In the genomic region with DNA sequence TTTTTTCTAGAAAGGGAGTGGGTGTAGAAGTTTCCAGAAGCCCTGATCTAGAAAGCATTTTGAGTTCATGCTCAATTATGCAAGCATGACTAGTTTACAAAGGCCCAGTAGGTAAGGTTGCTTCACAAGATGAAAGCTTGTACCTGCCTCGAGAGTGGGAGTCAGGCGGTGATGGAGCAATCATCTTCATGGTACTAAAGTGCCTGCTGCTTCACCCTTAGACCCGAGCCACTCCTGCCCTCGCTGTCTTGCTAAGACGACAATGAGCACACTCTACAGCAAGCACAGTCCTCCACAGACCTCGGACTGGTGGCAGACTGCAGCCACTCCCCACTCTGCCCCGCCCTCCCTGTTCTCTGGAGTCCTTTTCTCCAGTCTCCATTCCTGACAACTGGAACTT, we compare ENCODE assay signal across 25 mouse cellular contexts.
"Had no signal": no experiment of that assay in that cellular context is flagged by ENCODE, and none has a peak within 500 bp of the region (broad histone marks: within the 10 kb centered on the region; RNA-seq: fewer than 3 reads in every experiment).

No protein-coding gene starts in this region.

- H3K27me3 ChIP-seq: limb, embryonic 15.5 days; lung, embryonic 15.5 days; midbrain, embryonic 12.5 days; midbrain, embryonic 15.5 days; neural tube, embryonic 12.5 days; neural tube, embryonic 15.5 days had no signal

- ATAC-seq: hindbrain, postnatal 0 days; inflammation-experienced regulatory T-cells, adult 6 months; liver, postnatal 0 days; midbrain, embryonic 15.5 days had no signal

- H3K4me1 ChIP-seq: limb, embryonic 12.5 days; limb, embryonic 15.5 days; midbrain, embryonic 12.5 days; midbrain, embryonic 15.5 days; neural tube, embryonic 12.5 days; neural tube, embryonic 15.5 days had no signal

- H3K36me3 ChIP-seq: limb, embryonic 12.5 days; limb, embryonic 15.5 days; lung, embryonic 15.5 days; midbrain, embryonic 12.5 days; midbrain, embryonic 15.5 days; neural tube, embryonic 12.5 days; neural tube, embryonic 15.5 days had no signal

- H3K4me3 ChIP-seq: limb, embryonic 12.5 days; limb, embryonic 15.5 days; lung, embryonic 15.5 days; midbrain, embryonic 12.5 days; midbrain, embryonic 15.5 days; neural tube, embryonic 12.5 days; neural tube, embryonic 15.5 days had no signal

- H3K9ac ChIP-seq: limb, embryonic 12.5 days; limb, embryonic 15.5 days; liver, embryonic 14.5 days; liver, postnatal 0 days; lung, embryonic 15.5 days; midbrain, embryonic 12.5 days; midbrain, embryonic 15.5 days; neural tube, embryonic 12.5 days; neural tube, embryonic 15.5 days had no signal

- DNase-seq: kidney, adult 18-20 months; kidney, adult 9 months; kidney, postnatal 14 days; kidney, postnatal 4 days; layer of hippocampus, adult 9-11 months; layer of hippocampus, postnatal 36 days; left cerebral cortex, postnatal 4 days; liver, postnatal 0 days; right cerebral cortex, adult 18-20 months; right cerebral cortex, postnatal 14 days; spleen, adult 18-20 months; thymus, adult 2 months; thymus, postnatal 14 days; thymus, postnatal 4 days had no signal

- H3K27ac ChIP-seq: hindbrain, postnatal 0 days; limb, embryonic 12.5 days; limb, embryonic 15.5 days; liver, embryonic 14.5 days; lung, embryonic 15.5 days; midbrain, embryonic 12.5 days; midbrain, embryonic 15.5 days; neural tube, embryonic 12.5 days; neural tube, embryonic 15.5 days had no signal

- H3K4me2 ChIP-seq: limb, embryonic 12.5 days; limb, embryonic 15.5 days; liver, embryonic 11.5 days; lung, embryonic 15.5 days; midbrain, embryonic 12.5 days; midbrain, embryonic 15.5 days; neural tube, embryonic 12.5 days; neural tube, embryonic 15.5 days had no signal

- H3K9me3 ChIP-seq: limb, embryonic 12.5 days; limb, embryonic 15.5 days; lung, embryonic 15.5 days; midbrain, embryonic 12.5 days; midbrain, embryonic 15.5 days; neural tube, embryonic 12.5 days; neural tube, embryonic 15.5 days had no signal
